Mouse (Mus musculus): Measurements from ENCODE around the gene Tcaf1.

The Tcaf1 gene

DNA sequence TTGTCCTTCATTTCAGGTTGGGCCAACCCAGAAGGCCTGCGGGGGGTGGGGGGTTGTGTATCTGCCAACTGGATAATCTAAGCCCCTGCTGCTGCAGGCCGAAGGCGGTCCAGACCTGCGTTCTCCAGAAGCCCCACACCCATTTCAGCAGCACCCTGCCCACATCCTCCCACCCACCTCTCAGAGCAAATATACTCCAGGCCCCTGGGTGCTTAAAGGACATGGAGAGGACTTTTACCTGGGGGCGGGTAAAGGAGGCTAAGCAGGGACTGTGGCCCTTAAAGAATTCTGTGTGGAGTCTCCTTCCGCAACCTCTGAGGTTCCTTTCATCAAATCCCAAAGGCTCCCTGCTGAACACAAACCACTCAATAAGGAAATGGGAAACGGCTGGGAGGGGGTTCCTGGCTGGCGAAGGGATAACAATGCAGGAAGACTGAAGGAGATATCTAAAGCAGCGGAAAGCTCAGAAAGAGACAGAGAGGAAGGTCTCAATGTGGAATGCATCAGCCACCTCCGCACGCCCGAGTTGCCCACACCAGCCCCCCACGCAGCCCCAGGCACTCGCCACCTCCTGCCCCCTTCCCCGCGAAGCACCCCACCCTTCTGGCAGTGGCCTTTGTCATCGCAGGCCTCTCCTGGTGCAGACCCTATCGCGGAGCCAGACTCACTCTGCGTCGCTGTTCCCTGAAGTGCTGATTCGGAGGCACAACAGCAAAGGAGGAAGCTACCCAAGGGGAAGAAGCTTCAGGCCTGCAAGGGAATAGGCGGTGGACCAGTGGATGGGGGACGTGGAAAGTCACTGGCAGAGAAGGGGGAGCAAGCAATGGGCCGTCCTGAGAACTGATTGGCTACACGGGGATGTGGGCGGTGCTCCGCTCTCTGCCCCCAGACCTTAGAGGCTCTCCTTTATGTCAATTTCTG is at the start of gene Tcaf1:
Tcaf1 (minus strand) TSS at position 798 of the 921 bp plus-strand sequence.
- DNase-seq (ENCODE audit: low spot score in 2 of 2): peak in 1 of 2 experiments; percentile 13

GRCm38 (mm10) chr6:42756104-42756503 is 46.2 kb upstream of the Tcaf1 start, which contains the start of gene Olfr38:
TSS of gene Olfr38 (plus strand) at chr6:42756404.
- DNase-seq (ENCODE audit: low spot score in 2 of 2): no peak

GRCm38 (mm10) chr6:42747846-42748245 is 38.0 kb upstream of the Tcaf1 start:
- no peak for DNase-seq (ENCODE audit: low spot score in 2 of 2)

GRCm38 (mm10) chr6:42742303-42742702 is 32.4 kb upstream of the Tcaf1 start:
- no peak for DNase-seq (ENCODE audit: low spot score in 2 of 2)

- no peak for DNase-seq (ENCODE audit: low spot score in 2 of 2)
Observed at GRCm38 (mm10) chr6:42739071-42739470, 29.2 kb upstream of the Tcaf1 start, which contains the start of gene Olfr453. TSS of gene Olfr453 (plus strand) at chr6:42739371.

- no peak for DNase-seq (ENCODE audit: low spot score in 2 of 2)
Observed at GRCm38 (mm10) chr6:42717973-42718372, 8.1 kb upstream of the Tcaf1 start.

DNA sequence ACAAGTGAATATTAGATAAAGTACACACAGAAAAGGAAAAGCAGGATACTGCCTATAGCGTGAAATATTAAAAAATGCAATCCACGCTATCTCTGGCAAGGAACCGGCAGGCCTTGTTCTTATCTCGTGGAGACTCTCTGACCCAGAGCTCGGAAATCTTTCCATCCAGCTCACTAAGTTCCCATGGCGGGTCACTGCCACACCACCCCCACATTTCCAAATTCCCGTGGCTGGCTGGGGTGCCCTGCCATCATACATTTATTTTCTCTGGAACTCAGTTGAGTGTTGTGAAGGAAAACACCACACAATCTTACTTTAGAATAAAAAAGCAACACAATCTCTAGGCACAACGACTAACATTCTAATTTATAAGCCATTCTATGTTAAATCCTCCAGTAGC is 4.8 kb upstream of the Tcaf1 start:
- no peak for DNase-seq (ENCODE audit: low spot score in 2 of 2)

- no peak for DNase-seq (ENCODE audit: low spot score in 2 of 2)
Observed at GRCm38 (mm10) chr6:42692517-42693190, 17.2 kb downstream of the Tcaf1 start.

GRCm38 (mm10) chr6:42692154-42692516 is 17.8 kb downstream of the Tcaf1 start:
- DNase-seq (ENCODE audit: low spot score in 2 of 2): no peak

DNA sequence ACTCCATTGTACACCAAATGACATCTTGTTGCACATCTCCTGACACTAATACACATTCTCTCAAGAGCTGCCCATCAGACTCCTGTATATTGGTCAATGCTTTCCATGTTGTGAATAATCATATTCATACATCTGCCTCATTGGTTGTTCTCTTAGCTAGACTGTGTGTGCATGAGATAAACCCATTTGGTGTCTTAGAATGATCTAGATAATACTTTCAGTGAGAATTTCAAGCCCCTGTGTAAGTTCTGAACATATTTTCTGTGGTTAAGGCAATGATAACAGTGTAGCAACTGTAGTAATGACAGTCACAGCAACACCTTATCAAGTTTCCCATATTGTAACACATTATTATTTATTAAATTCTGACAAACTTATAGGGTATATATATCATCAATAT is 20.1 kb downstream of the Tcaf1 start:
- DNase-seq (ENCODE audit: low spot score in 2 of 2): no peak

DNA sequence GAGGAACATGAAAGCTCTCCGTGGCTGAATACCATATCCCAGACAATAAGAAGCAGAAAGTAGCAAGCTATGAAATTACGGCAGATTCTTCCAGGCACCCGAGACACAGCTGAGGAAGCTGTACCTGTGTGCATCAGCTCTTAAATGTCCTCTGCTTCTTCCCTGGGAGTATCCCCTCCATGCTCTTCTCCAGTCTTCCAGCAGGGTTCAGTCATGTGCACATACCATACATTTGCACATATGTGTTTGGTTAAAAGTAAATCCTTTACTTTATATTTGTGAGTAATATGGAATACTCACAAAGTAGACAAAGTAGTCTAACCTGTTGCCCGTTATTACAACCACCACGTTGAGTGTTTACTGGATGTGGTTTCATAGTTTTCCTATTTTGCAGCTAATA is 22.0 kb downstream of the Tcaf1 start:
- DNase-seq (ENCODE audit: low spot score in 2 of 2): no peak

DNA sequence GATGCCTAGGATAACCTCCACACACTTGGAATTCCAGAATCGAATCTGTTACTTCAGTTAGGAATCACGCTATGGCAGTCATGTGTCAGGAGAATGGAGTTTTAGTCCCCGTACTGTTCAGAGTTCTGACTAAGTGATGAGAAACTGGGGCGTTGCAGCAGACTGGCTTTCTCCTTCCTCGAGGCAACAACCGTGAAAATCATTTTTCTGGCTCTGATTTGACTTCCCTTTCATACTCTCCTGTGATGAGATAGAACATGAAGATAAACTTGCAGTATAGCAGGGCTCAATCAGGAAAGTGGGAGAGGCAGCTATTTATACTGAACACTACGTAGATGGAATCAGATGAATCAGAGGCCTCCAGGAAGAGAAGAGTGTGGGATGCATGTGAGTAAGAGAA is 29.8 kb downstream of the Tcaf1 start:
- no peak for DNase-seq (ENCODE audit: low spot score in 2 of 2)

GRCm38 (mm10) chr6:42676011-42676410 is 33.9 kb downstream of the Tcaf1 start:
- DNase-seq (ENCODE audit: low spot score in 2 of 2): no peak

DNA sequence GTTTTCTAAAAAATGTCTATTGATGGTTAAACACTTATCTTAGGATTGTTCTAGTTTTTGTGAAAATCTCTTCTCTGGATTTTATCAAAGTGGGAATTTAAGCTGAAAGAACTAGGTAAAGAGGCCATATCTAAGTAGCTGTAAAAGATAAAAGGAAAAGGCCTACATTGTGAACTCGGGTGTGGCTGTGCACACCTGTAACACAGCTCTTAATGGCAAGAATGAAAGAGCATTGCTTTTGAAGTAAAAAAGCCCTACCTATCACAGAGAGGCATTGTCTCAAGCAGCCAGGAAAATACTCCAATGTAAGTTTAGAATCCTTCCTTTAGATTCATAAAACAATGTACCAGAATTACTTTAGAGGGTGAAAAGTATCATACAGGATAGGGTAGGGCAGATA is 38.1 kb downstream of the Tcaf1 start:
- DNase-seq (ENCODE audit: low spot score in 2 of 2): no peak

DNA sequence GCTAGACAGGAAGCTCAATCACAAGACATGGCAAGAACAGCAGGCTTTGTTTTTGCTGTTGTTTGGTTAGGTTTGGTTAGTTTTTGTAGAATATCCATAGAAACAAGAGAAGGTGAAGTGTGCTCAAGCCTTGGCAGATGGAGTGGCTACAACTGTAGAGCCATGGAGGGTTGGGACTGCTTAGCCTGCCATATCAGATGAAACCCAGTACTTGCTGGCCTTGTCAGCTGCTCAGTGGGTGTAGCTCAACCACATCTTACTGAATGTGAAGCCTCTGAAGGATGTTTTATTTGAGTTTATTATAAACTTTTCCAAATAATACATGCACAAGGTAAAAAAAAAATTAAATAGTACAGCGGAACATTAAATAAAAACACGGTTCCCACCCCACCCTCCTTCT is 42.2 kb downstream of the Tcaf1 start:
- no peak for DNase-seq (ENCODE audit: low spot score in 2 of 2)

DNA sequence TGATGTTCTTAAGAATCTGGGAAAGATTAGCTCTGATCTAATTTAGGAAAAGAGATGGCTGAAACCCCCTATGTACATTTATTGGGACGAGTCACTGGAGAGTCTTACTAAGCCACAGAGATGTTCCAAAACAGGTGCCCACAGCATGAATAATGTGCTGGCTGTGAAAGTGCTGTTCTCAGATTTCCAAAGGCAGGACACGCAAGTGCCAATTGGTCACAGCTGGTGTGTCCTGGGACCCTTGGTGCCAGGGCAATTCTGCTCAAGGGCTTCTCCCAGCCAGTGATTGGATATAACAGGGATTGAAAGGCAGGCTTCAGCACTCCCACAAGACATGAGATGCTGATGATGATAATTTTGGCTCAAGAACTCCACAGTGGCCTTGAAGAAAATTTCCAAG is 48.1 kb downstream of the Tcaf1 start:
- no peak for DNase-seq (ENCODE audit: low spot score in 2 of 2)

GRCm38 (mm10) chr6:42644912-42645549 is 64.9 kb downstream of the Tcaf1 start, which contains the start of gene Tcaf2:
TSS of gene Tcaf2 (minus strand) at chr6:42645254.
- DNase-seq (ENCODE audit: low spot score in 2 of 2): peak; percentile 45 to 70

DNA sequence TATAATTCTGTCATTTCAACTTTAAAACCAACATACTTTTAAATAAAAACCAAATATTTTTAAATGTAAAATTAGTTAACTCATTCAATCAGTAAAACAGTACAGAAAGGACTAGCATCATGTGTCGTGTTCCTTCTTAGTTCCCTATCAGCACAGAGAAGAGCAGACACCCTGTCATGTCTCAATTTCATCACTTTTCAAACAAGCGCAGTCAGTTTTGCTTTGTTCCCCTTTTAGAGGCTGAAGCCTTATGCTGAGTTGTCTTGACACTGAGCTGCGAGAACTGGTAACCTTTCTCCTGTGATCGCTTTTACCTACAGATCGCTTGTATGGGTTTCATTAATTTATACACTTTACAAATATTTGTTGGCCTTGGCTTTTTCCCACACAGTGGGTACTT is 75.5 kb downstream of the Tcaf1 start:
- DNase-seq (ENCODE audit: low spot score in 2 of 2): no peak

- DNase-seq (ENCODE audit: low spot score in 2 of 2): no peak
Observed at GRCm38 (mm10) chr6:42631395-42631794, 78.5 kb downstream of the Tcaf1 start.
